Mouse (Mus musculus) midbrain, postnatal 0 days (tissue): ENCODE results near the gene Kif3b. TPM values are rescaled to one million over a fixed set of nuclear protein-coding genes. Genes with fewer than 3 reads are reported as not detected.

ENCODE experiments used
- ATAC-seq: fragments of 200-750 bp; cut with Nextera tagmentation; 2 replicates; pipeline ENCODE4 v1.8.0; 2017; ENCODE audit warnings: moderate number of reproducible peaks, mild to moderate bottlenecking, moderate TSS enrichment, moderate library complexity; ENCODE audit not compliant: low FRiP score
- DNase-seq: peaks from one replicate; pipeline ENCODE4 v3.0.0-alpha.2; 2015; ENCODE audit warnings: low spot score
- H3K27ac ChIP-seq: fragments of 300-500 bp; sonication (generic); 2 replicates; pipeline ENCODE4 v1.5.1; 2014; ENCODE audit warnings: low read depth, mild to moderate bottlenecking, low read length, mixed read lengths
- H3K27me3 ChIP-seq: fragments of 300-500 bp; sonication (generic); 2 replicates; pipeline ENCODE4 v1.6.1; 2014; ENCODE audit warnings: low read length, control low read depth, mixed read lengths; ENCODE audit not compliant: insufficient read depth
- H3K36me3 ChIP-seq: fragments of 300-500 bp; sonication (generic); 2 replicates; pipeline ENCODE4 v1.6.1; 2014; ENCODE audit warnings: low read length, control low read depth, mixed read lengths; ENCODE audit not compliant: insufficient read depth
- H3K4me1 ChIP-seq: fragments of 300-500 bp; sonication (generic); 2 replicates; pipeline ENCODE4 v1.6.1; 2014; ENCODE audit warnings: mild to moderate bottlenecking, control low read depth, antibody characterized with exemption, low read length, mixed read lengths; ENCODE audit not compliant: insufficient read depth
- H3K4me2 ChIP-seq: fragments of 300-500 bp; sonication (generic); 2 replicates; pipeline ENCODE4 v1.6.1; 2014; ENCODE audit warnings: low read depth, mild to moderate bottlenecking, low read length, mixed read lengths; ENCODE audit not compliant: poor library complexity, severe bottlenecking
- H3K4me3 ChIP-seq: fragments of 300-500 bp; sonication (generic); 2 replicates; pipeline ENCODE4 v1.5.1; 2014; ENCODE audit warnings: low read depth, mild to moderate bottlenecking, low read length, moderate library complexity
- H3K9ac ChIP-seq: fragments of 300-500 bp; sonication (generic); replicated peaks from 2 replicates; pipeline ENCODE4 v1.6.1; 2014; ENCODE audit warnings: mild to moderate bottlenecking, low read length, moderate library complexity, mixed read lengths; ENCODE audit not compliant: poor library complexity, severe bottlenecking
- H3K9me3 ChIP-seq: fragments of 300-500 bp; sonication (generic); 2 replicates; pipeline ENCODE4 v1.6.1; 2016; ENCODE audit warnings: low read length, control low read depth
- CTCF ChIP-seq: IDR thresholded peaks from 2 replicates; pipeline ENCODE4 v1.5.1; 2016; ENCODE audit warnings: antibody characterized with exemption, mild to moderate bottlenecking
- WGBS: fragments of 180-500 bp; shearing (Covaris S2); extraction: QIAGEN DNeasy Blood & Tissue Kit; methylation state at CpG from one replicate; pipeline ENCODE4 v1.1.7; 2014; 5-methylcytosine and 5-hydroxymethylcytosine counted together
- polyA plus RNA-seq: library from polyadenylated mRNA; unstranded; fragments of >200 nt; fragmentation: Nextera tagmentation; extraction: Ambion mirVana; gene quantifications from 2 replicates; pipeline ENCODE4 v1.2.1, GENCODE M21; 2015
- total RNA-seq: library from RNA; depleted of rRNA; stranded (reverse); fragments of >200 nt; gene quantifications from 2 replicates; pipeline ENCODE4 v1.2.3, GENCODE M21; 2014

Gene Kif3b
- total and polyA plus RNA-seq, 2 experiments from 2014 or later = 20.6 to 49.5 TPM

GRCm38 (mm10) chr2:153305240-153305639 is 14.0 kb downstream of the Kif3b start:
- WGBS = 88% methylated on average over 6 of the region's 6 CpGs
- TF ChIP-seq CTCF = no peak
- no peaks in the 10 kb centered on the region for H3K36me3 ChIP-seq
- no peak overlapping the region for H3K4me3 ChIP-seq
- H3K9ac ChIP-seq = no peak overlapping the region
- H3K27ac ChIP-seq = no peak overlapping the region
- DNase-seq (no peak), ATAC-seq (no peak)
- H3K9me3 ChIP-seq = no peaks in the 10 kb centered on the region
- no peaks in the 10 kb centered on the region for H3K4me1 ChIP-seq
- no peak overlapping the region for H3K4me2 ChIP-seq
- no peaks in the 10 kb centered on the region for H3K27me3 ChIP-seq

DNA sequence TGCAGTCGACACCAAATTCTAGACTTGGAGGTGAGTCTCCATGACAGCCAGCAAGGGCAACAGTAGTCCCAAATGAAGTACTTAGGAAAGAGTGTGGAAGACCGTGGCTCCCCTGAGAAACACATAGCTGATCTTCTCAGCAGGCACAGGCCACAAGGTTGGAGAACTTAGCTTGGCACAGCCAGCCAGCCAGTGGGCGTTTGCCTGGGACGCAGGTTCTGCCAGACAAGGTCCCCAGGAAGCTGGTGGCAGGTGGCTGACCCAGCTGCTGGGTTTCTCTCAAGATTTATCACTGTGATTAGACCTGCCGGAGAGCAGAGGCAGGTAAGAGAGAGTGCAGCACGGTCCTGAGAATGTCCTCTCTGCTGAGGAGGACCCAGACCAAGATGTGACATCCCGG is 17.4 kb downstream of the Kif3b start:
- H3K4me1 ChIP-seq = no peaks in the 10 kb centered on the region
- WGBS = 89% methylated on average over 7 of the region's 7 CpGs
- H3K9me3 ChIP-seq = no peaks in the 10 kb centered on the region
- no peak overlapping the region for H3K4me3 ChIP-seq
- H3K4me2 ChIP-seq = no peak overlapping the region
- peaks cover 4% of the 10 kb centered on the region; the same call in 1 of the 2 replicates for H3K36me3 ChIP-seq
- H3K9ac ChIP-seq = no peak overlapping the region
- ATAC-seq (no peak), DNase-seq (no peak)
- H3K27me3 ChIP-seq = no peaks in the 10 kb centered on the region
- H3K27ac ChIP-seq = no peak overlapping the region
- TF ChIP-seq CTCF = no peak

- peaks cover 4% of the 10 kb centered on the region; the same call in 1 of the 2 replicates for H3K36me3 ChIP-seq
- no peaks in the 10 kb centered on the region for H3K9me3 ChIP-seq
- DNase-seq (no peak), ATAC-seq (no peak)
- no peaks in the 10 kb centered on the region for H3K27me3 ChIP-seq
- 80% methylated on average over 8 of the region's 8 CpGs for WGBS
- H3K4me2 ChIP-seq = no peak overlapping the region
- H3K4me3 ChIP-seq = no peak overlapping the region
- no peak overlapping the region for H3K27ac ChIP-seq
- H3K9ac ChIP-seq = no peak overlapping the region
- no peak for TF ChIP-seq CTCF
- H3K4me1 ChIP-seq = no peaks in the 10 kb centered on the region
Observed at GRCm38 (mm10) chr2:153309106-153309505, 17.9 kb downstream of the Kif3b start.

DNA sequence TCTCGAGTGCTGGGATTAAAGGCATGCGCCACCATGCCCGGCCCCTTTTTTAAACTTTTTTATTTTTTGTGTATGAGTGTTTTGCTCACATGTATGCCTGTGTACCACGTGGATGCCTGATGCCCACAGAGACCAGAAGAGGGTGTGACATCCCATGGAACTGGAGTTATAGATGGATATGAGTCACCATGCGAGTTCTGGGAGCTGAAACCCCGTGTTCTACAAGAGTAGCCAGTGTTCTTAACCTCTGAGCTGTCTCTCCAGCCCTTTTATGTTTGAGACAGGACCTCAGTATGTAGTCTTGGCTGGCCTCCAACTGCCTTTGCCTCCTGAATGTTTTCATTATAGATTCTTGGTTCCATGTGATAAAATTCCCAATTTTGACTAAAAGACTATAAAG is 19.0 kb downstream of the Kif3b start:
- H3K4me3 ChIP-seq = no peak overlapping the region
- 80% methylated on average over 6 of the region's 6 CpGs for WGBS
- DNase-seq (peak; percentile 30), ATAC-seq (no peak)
- peaks cover 4% of the 10 kb centered on the region; the same call in 1 of the 2 replicates for H3K36me3 ChIP-seq
- no peak overlapping the region for H3K4me2 ChIP-seq
- no peak overlapping the region for H3K9ac ChIP-seq
- no peaks in the 10 kb centered on the region for H3K27me3 ChIP-seq
- no peak for TF ChIP-seq CTCF
- H3K4me1 ChIP-seq = no peaks in the 10 kb centered on the region
- no peak overlapping the region for H3K27ac ChIP-seq
- H3K9me3 ChIP-seq = no peaks in the 10 kb centered on the region

- no peak for DNase-seq
- Histone ChIP-seq H3K9ac (no peak overlapping the region), H3K4me3 (no peak overlapping the region), H3K27me3 (no peaks in the 10 kb centered on the region), H3K9me3 (no peaks in the 10 kb centered on the region), H3K4me1 (no peaks in the 10 kb centered on the region), H3K36me3 (peaks cover 15% of the 10 kb centered on the region; the same call in 1 of the 2 replicates), H3K27ac (no peak overlapping the region), H3K4me2 (no peak overlapping the region)
- ATAC-seq = no peak
- TF ChIP-seq CTCF = no peak
- 94% methylated on average over 9 of the region's 9 CpGs for WGBS
Observed at GRCm38 (mm10) chr2:153312884-153313283, 21.7 kb downstream of the Kif3b start.

DNA sequence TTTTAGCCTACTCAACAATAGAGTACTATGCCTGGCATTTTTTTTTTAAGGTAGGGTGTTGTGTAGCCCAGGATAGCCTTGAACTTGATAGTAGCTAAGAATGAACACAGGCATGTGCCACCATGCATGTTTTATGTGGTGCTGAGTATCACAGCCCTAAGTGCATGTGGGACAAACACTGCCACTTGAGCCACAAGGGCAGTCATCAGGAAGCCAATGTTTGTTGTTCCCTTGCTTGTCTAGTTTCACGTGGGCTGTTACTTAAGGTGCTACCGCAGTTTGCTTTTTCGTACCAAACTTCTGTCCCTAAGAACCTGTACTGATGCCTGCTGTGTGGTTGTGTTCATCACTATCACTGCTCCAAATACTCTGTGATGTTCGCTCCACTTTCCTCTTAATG is 27.2 kb downstream of the Kif3b start:
- H3K27ac ChIP-seq = no peak overlapping the region
- peaks cover 42% of the 10 kb centered on the region for H3K36me3 ChIP-seq
- TF ChIP-seq CTCF = no peak
- no peak overlapping the region for H3K9ac ChIP-seq
- H3K4me2 ChIP-seq = no peak overlapping the region
- H3K4me1 ChIP-seq = no peaks in the 10 kb centered on the region
- ATAC-seq = no peak
- DNase-seq = no peak
- no peaks in the 10 kb centered on the region for H3K9me3 ChIP-seq
- WGBS = 96% methylated on average over 4 of the region's 4 CpGs
- H3K27me3 ChIP-seq = no peaks in the 10 kb centered on the region
- no peak overlapping the region for H3K4me3 ChIP-seq
